Mouse (Mus musculus) liver, embryonic 12.5 days (tissue): ENCODE measurements around the gene Wdr61. TPM values are rescaled to one million over a fixed set of nuclear protein-coding genes. Genes with fewer than 3 reads are reported as not detected.

Experiments used
- ATAC-seq: fragments of 200-750 bp; cut with Nextera tagmentation; 2 replicates; pipeline ENCODE4 v1.8.0; 2017; ENCODE audit warnings: moderate number of reproducible peaks, mild to moderate bottlenecking, moderate library complexity
- H3K27ac ChIP-seq: fragments of 300-500 bp; sonication (generic); 2 replicates; pipeline ENCODE4 v1.5.1; 2016; ENCODE audit warnings: mild to moderate bottlenecking
- H3K27me3 ChIP-seq: fragments of 300-500 bp; sonication (generic); replicated peaks from 2 replicates; pipeline ENCODE4 v1.6.1; 2016; ENCODE audit warnings: mild to moderate bottlenecking, moderate library complexity
- H3K36me3 ChIP-seq: fragments of 300-500 bp; sonication (generic); 2 replicates; pipeline ENCODE4 v1.6.1; 2016; ENCODE audit warnings: mild to moderate bottlenecking, moderate library complexity
- H3K4me1 ChIP-seq: fragments of 300-500 bp; sonication (generic); 2 replicates; pipeline ENCODE4 v1.6.1; 2016
- H3K4me2 ChIP-seq: fragments of 300-500 bp; sonication (generic); 2 replicates; pipeline ENCODE4 v1.6.1; 2016; ENCODE audit warnings: mild to moderate bottlenecking, moderate library complexity
- H3K4me3 ChIP-seq: fragments of 300-500 bp; sonication (generic); 2 replicates; pipeline ENCODE4 v1.5.1; 2016; ENCODE audit warnings: mild to moderate bottlenecking, moderate library complexity
- H3K9ac ChIP-seq: fragments of 300-500 bp; sonication (generic); 2 replicates; pipeline ENCODE4 v1.6.1; 2016; ENCODE audit warnings: mild to moderate bottlenecking, moderate library complexity
- H3K9me3 ChIP-seq: fragments of 300-500 bp; sonication (generic); replicated peaks from 2 replicates; pipeline ENCODE4 v1.6.1; 2016; ENCODE audit warnings: mild to moderate bottlenecking, moderate library complexity
- WGBS: fragments of 180-500 bp; shearing (Covaris S2); methylation state at CpG from one replicate; pipeline ENCODE4 v1.1.7; 2016; ENCODE audit not compliant: insufficient replicate concordance; 5-methylcytosine and 5-hydroxymethylcytosine counted together
- polyA plus RNA-seq: library from polyadenylated mRNA; unstranded; fragments of >200 nt; fragmentation: Nextera tagmentation; extraction: Ambion mirVana; gene quantifications from 2 replicates; pipeline ENCODE4 v1.2.1, GENCODE M21; 2016

The Wdr61 gene
- polyA plus RNA-seq, 1 experiment from 2014 or later, result 124 TPM

GRCm38 (mm10) chr9:54752201-54752943 lies 18.1 kb upstream of the Wdr61 start:
- H3K27me3 ChIP-seq, result peaks cover 22% of the 10 kb centered on the region
- no peaks in the 10 kb centered on the region for H3K36me3 ChIP-seq
- WGBS, result 51% methylated on average over 21 of the region's 21 CpGs
- H3K4me1 ChIP-seq, result 0 out of 2 replicates have a peak, but pooled peaks cover 5% of the 10 kb centered on the region
- H3K4me2 ChIP-seq, result no peak overlapping the region
- no peak for ATAC-seq
- no peak overlapping the region for H3K4me3 ChIP-seq
- H3K9me3 ChIP-seq, result no peaks in the 10 kb centered on the region
- H3K9ac ChIP-seq, result no peak overlapping the region
- no peak overlapping the region for H3K27ac ChIP-seq

- no peaks in the 10 kb centered on the region for H3K9me3 ChIP-seq
- H3K4me3 ChIP-seq, result no peak overlapping the region
- H3K27me3 ChIP-seq, result peaks cover 22% of the 10 kb centered on the region
- 67% methylated on average over 2 of the region's 2 CpGs for WGBS
- no peak for ATAC-seq
- H3K36me3 ChIP-seq, result no peaks in the 10 kb centered on the region
- H3K27ac ChIP-seq, result no peak overlapping the region
- no peak overlapping the region for H3K9ac ChIP-seq
- H3K4me1 ChIP-seq, result 0 out of 2 replicates have a peak, but pooled peaks cover 5% of the 10 kb centered on the region
- no peak overlapping the region for H3K4me2 ChIP-seq
These were observed 17.4 kb upstream of the Wdr61 start for GRCm38 (mm10) chr9:54751684-54752083.

GRCm38 (mm10) chr9:54750215-54750981 lies 16.1 kb upstream of the Wdr61 start:
- no peak overlapping the region for H3K4me3 ChIP-seq
- peaks cover 22% of the 10 kb centered on the region for H3K27me3 ChIP-seq
- no peaks in the 10 kb centered on the region for H3K36me3 ChIP-seq
- no peaks in the 10 kb centered on the region for H3K9me3 ChIP-seq
- H3K4me2 ChIP-seq, result no peak overlapping the region
- no peak overlapping the region for H3K9ac ChIP-seq
- ATAC-seq, result no peak
- H3K27ac ChIP-seq, result no peak overlapping the region
- H3K4me1 ChIP-seq, result 0 out of 2 replicates have a peak, but pooled peaks cover 5% of the 10 kb centered on the region
- 50% methylated on average over 7 of the region's 7 CpGs for WGBS

GRCm38 (mm10) chr9:54745740-54746370 lies 11.5 kb upstream of the Wdr61 start:
- H3K4me1 ChIP-seq, result no peaks in the 10 kb centered on the region
- H3K4me2 ChIP-seq, result no peak overlapping the region
- H3K36me3 ChIP-seq, result no peaks in the 10 kb centered on the region
- H3K27ac ChIP-seq, result no peak overlapping the region
- H3K9me3 ChIP-seq, result no peaks in the 10 kb centered on the region
- no peak for ATAC-seq
- H3K27me3 ChIP-seq, result peaks cover 6% of the 10 kb centered on the region; the same call in 1 of the 2 replicates
- 65% methylated on average over 13 of the region's 13 CpGs for WGBS
- H3K4me3 ChIP-seq, result no peak overlapping the region
- no peak overlapping the region for H3K9ac ChIP-seq

GRCm38 (mm10) chr9:54743891-54744290 lies 9.6 kb upstream of the Wdr61 start:
- Histone ChIP-seq H3K9me3 (no peaks in the 10 kb centered on the region), H3K4me2 (no peak overlapping the region), H3K27me3 (peaks cover 20% of the 10 kb centered on the region), H3K36me3 (no peaks in the 10 kb centered on the region), H3K9ac (no peak overlapping the region), H3K27ac (no peak overlapping the region), H3K4me1 (no peaks in the 10 kb centered on the region), H3K4me3 (no peak overlapping the region)
- ATAC-seq, result no peak
- 43% methylated on average over 4 of the region's 4 CpGs for WGBS

GRCm38 (mm10) chr9:54738376-54738775 lies 4.1 kb upstream of the Wdr61 start:
- peaks cover 20% of the 10 kb centered on the region for H3K27me3 ChIP-seq
- no peak overlapping the region for H3K4me2 ChIP-seq
- H3K27ac ChIP-seq, result no peak overlapping the region
- H3K4me3 ChIP-seq, result no peak overlapping the region
- H3K9ac ChIP-seq, result no peak overlapping the region
- H3K4me1 ChIP-seq, result peaks cover 18% of the 10 kb centered on the region
- no peaks in the 10 kb centered on the region for H3K36me3 ChIP-seq
- WGBS, result 39% methylated on average over 3 of the region's 3 CpGs
- no peaks in the 10 kb centered on the region for H3K9me3 ChIP-seq
- no peak for ATAC-seq

- Histone ChIP-seq H3K4me2 (peak overlapping the region; percentile 45), H3K36me3 (no peaks in the 10 kb centered on the region; the same call in 1 of the 2 replicates), H3K4me3 (no peak overlapping the region), H3K9me3 (no peaks in the 10 kb centered on the region), H3K27ac (no peak overlapping the region), H3K27me3 (peaks cover 16% of the 10 kb centered on the region), H3K4me1 (peaks cover 33% of the 10 kb centered on the region), H3K9ac (no peak overlapping the region)
- ATAC-seq, result no peak
- WGBS, result 15% methylated on average over 9 of the region's 9 CpGs
These were observed 2.0 kb upstream of the Wdr61 start for GRCm38 (mm10) chr9:54736284-54736701.

GRCm38 (mm10) chr9:54734639-54735252 lies 427 bp upstream of the Wdr61 start:
- peaks cover 7% of the 10 kb centered on the region for H3K27me3 ChIP-seq
- 19% methylated on average over 11 of the region's 11 CpGs for WGBS
- peaks cover 33% of the 10 kb centered on the region for H3K4me1 ChIP-seq
- H3K9me3 ChIP-seq, result no peaks in the 10 kb centered on the region
- peak overlapping the region; percentile 87 for H3K4me3 ChIP-seq
- peak overlapping the region; percentile 80; the same call in 1 of the 2 replicates for H3K27ac ChIP-seq
- peak overlapping the region; percentile 79 for H3K4me2 ChIP-seq
- H3K9ac ChIP-seq, result peak overlapping the region; percentile 50; the same call in 1 of the 2 replicates
- H3K36me3 ChIP-seq, result peaks cover 15% of the 10 kb centered on the region
- no peak for ATAC-seq

GRCm38 (mm10) chr9:54732122-54732521 lies 2.2 kb downstream of the Wdr61 start:
- no peaks in the 10 kb centered on the region for H3K27me3 ChIP-seq
- ATAC-seq, result no peak
- H3K9me3 ChIP-seq, result no peaks in the 10 kb centered on the region
- no peak overlapping the region for H3K9ac ChIP-seq
- 80% methylated on average over 2 of the region's 2 CpGs for WGBS
- H3K36me3 ChIP-seq, result peaks cover 41% of the 10 kb centered on the region
- peaks cover 33% of the 10 kb centered on the region for H3K4me1 ChIP-seq
- no peak overlapping the region for H3K27ac ChIP-seq
- H3K4me3 ChIP-seq, result no peak overlapping the region
- peak overlapping the region; percentile 79; the same call in 1 of the 2 replicates for H3K4me2 ChIP-seq

GRCm38 (mm10) chr9:54726315-54726714 lies 8.0 kb downstream of the Wdr61 start:
- Histone ChIP-seq H3K9me3 (no peaks in the 10 kb centered on the region), H3K9ac (no peak overlapping the region), H3K4me1 (no peaks in the 10 kb centered on the region), H3K4me3 (no peak overlapping the region), H3K27me3 (no peaks in the 10 kb centered on the region), H3K27ac (no peak overlapping the region), H3K4me2 (no peak overlapping the region), H3K36me3 (peaks cover 99% of the 10 kb centered on the region)
- WGBS, result 77% methylated on average over 5 of the region's 5 CpGs
- ATAC-seq, result no peak

- no peak overlapping the region for H3K27ac ChIP-seq
- H3K4me2 ChIP-seq, result no peak overlapping the region
- ATAC-seq, result no peak
- H3K9ac ChIP-seq, result no peak overlapping the region
- no peaks in the 10 kb centered on the region for H3K4me1 ChIP-seq
- no peak overlapping the region for H3K4me3 ChIP-seq
- WGBS, result 79% methylated on average over 4 of the region's 4 CpGs
- no peaks in the 10 kb centered on the region for H3K9me3 ChIP-seq
- H3K27me3 ChIP-seq, result no peaks in the 10 kb centered on the region
- peaks cover 99% of the 10 kb centered on the region for H3K36me3 ChIP-seq
These were observed 11.7 kb downstream of the Wdr61 start for GRCm38 (mm10) chr9:54722596-54722995.
